Mouse (Mus musculus) MEL (cell line): Measurements from ENCODE around the gene Zfp280d. TPM values are rescaled to one million over a fixed set of nuclear protein-coding genes. Genes with fewer than 3 reads are reported as not detected.

Source experiments
- DNase-seq: peaks from one replicate; pipeline ENCODE4 v3.0.0; 2011; ENCODE audit warnings: low read depth, low spot score
- H3K27ac ChIP-seq: 2 replicates; pipeline ENCODE4 v1.5.1; 2012; ENCODE audit warnings: low read depth, mild to moderate bottlenecking, control low read depth, low read length, moderate library complexity; ENCODE audit not compliant: control insufficient read depth
- H3K27me3 ChIP-seq, 2 experiments: fragments of 150-350 bp in 1 of 2; sonication (generic) in 1 of 2; 2 replicates each; pipeline ENCODE4 v1.6.1; 2012; ENCODE audit warnings: low read length in 2 of 2, mild to moderate bottlenecking in 2 of 2, improper control_type of control experiment in 1 of 2, moderate library complexity in 1 of 2; ENCODE audit not compliant: insufficient read depth in 2 of 2, control insufficient read depth in 1 of 2
- H3K36me3 ChIP-seq, 2 experiments: 2 replicates each; pipeline ENCODE4 v1.6.1; 2012 to 2014; ENCODE audit warnings: low read length in 2 of 2, improper control_type of control experiment in 1 of 2, inconsistent platforms in 1 of 2, mild to moderate bottlenecking in 1 of 2; ENCODE audit not compliant: insufficient read depth in 2 of 2, control insufficient read depth in 1 of 2
- H3K4me1 ChIP-seq, 2 experiments: fragments of 150-350 bp in 1 of 2; sonication (generic) in 1 of 2; 2 replicates each; pipeline ENCODE4 v1.6.1; 2012; ENCODE audit warnings: low read length in 2 of 2, improper control_type of control experiment in 1 of 2, mild to moderate bottlenecking in 1 of 2; ENCODE audit not compliant: insufficient read depth in 2 of 2, control insufficient read depth in 1 of 2
- H3K4me3 ChIP-seq, 2 experiments: fragments of 150-350 bp in 1 of 2; sonication (generic) in 1 of 2; 2 replicates each; pipeline ENCODE4 v1.5.1; 2012; ENCODE audit warnings: low read depth in 2 of 2, low read length in 2 of 2, mild to moderate bottlenecking in 2 of 2, moderate library complexity in 2 of 2, control low read depth in 1 of 2, improper control_type of control experiment in 1 of 2; ENCODE audit not compliant: control insufficient read depth in 1 of 2, insufficient read depth in 1 of 2
- H3K79me2 ChIP-seq: 2 replicates; pipeline ENCODE4 v1.6.1; 2012; ENCODE audit warnings: mild to moderate bottlenecking, low read length, moderate library complexity; ENCODE audit not compliant: control insufficient read depth, poor library complexity, insufficient read depth
- H3K9ac ChIP-seq: 2 replicates; pipeline ENCODE4 v1.6.1; 2012; ENCODE audit warnings: low read depth, mild to moderate bottlenecking, control low read depth, low read length, moderate library complexity; ENCODE audit not compliant: control insufficient read depth, poor library complexity, severe bottlenecking
- H3K9me3 ChIP-seq: fragments of 150-350 bp; sonication (generic); replicated peaks from 2 replicates; pipeline ENCODE4 v1.6.1; 2012; ENCODE audit warnings: mild to moderate bottlenecking, low read length, improper control_type of control experiment, moderate library complexity; ENCODE audit not compliant: insufficient read depth
- BHLHE40 ChIP-seq: IDR thresholded peaks from 2 replicates; pipeline ENCODE4 v1.6.1; 2012; ENCODE audit warnings: low read depth, mild to moderate bottlenecking, inconsistent platforms, low read length, improper control_type of control experiment, borderline replicate concordance
- CHD1 ChIP-seq: IDR thresholded peaks from 2 replicates; pipeline ENCODE4 v1.6.1; 2012; ENCODE audit warnings: low read depth, mild to moderate bottlenecking, inconsistent platforms, low read length, improper control_type of control experiment
- EP300 ChIP-seq, 2 experiments: IDR thresholded peaks; 2 replicates each; pipeline ENCODE4 v1.6.1; 2011; ENCODE audit warnings: improper control_type of control experiment in 2 of 2, low read length in 2 of 2, low read depth in 1 of 2, mild to moderate bottlenecking in 1 of 2
- ETS1 ChIP-seq: IDR thresholded peaks from 2 replicates; pipeline ENCODE4 v1.6.1; 2012; ENCODE audit warnings: low read depth, mild to moderate bottlenecking, inconsistent platforms, low read length, improper control_type of control experiment, moderate library complexity
- GATA1 ChIP-seq: IDR thresholded peaks from 2 replicates; pipeline ENCODE4 v1.6.1; 2011; ENCODE audit warnings: low read depth, low read length, improper control_type of control experiment
- MAFK ChIP-seq: IDR thresholded peaks from 2 replicates; pipeline ENCODE4 v1.6.1; 2011; ENCODE audit warnings: low read depth, mild to moderate bottlenecking, low read length, improper control_type of control experiment, borderline replicate concordance
- MAX ChIP-seq: IDR thresholded peaks from 2 replicates; pipeline ENCODE4 v1.6.1; 2011; ENCODE audit warnings: low read length, improper control_type of control experiment
- MAZ ChIP-seq: IDR thresholded peaks from 2 replicates; pipeline ENCODE4 v1.6.1; 2012; ENCODE audit warnings: low read depth, mild to moderate bottlenecking, inconsistent platforms, low read length, improper control_type of control experiment
- MEF2A ChIP-seq: IDR thresholded peaks from 2 replicates; pipeline ENCODE4 v1.6.1; 2014; ENCODE audit warnings: low read depth, mild to moderate bottlenecking, inconsistent platforms, low read length, improper control_type of control experiment; ENCODE audit not compliant: poor library complexity, insufficient replicate concordance, severe bottlenecking; ENCODE audit errors: extremely low read depth
- MXI1 ChIP-seq: IDR thresholded peaks from 2 replicates; pipeline ENCODE4 v1.6.1; 2011; ENCODE audit warnings: mild to moderate bottlenecking, low read depth, low read length, improper control_type of control experiment
- MYC ChIP-seq: IDR thresholded peaks from 2 replicates; pipeline ENCODE4 v1.6.1; 2011; ENCODE audit warnings: low read depth, mild to moderate bottlenecking, low read length, improper control_type of control experiment, moderate library complexity
- POLR2A ChIP-seq, 2 experiments: IDR thresholded peaks; 2 replicates each; pipeline ENCODE4 v1.6.1; 2011 to 2012; ENCODE audit warnings: low read length in 2 of 2, mild to moderate bottlenecking in 2 of 2, control low read depth in 1 of 2, improper control_type of control experiment in 1 of 2, low read depth in 1 of 2, moderate library complexity in 1 of 2; ENCODE audit not compliant: control insufficient read depth in 1 of 2, insufficient read depth in 1 of 2, poor library complexity in 1 of 2
- RCOR1 ChIP-seq: IDR thresholded peaks from 2 replicates; pipeline ENCODE4 v1.6.1; 2012; ENCODE audit warnings: low read depth, mild to moderate bottlenecking, inconsistent platforms, low read length, improper control_type of control experiment
- SIN3A ChIP-seq: IDR thresholded peaks from 2 replicates; pipeline ENCODE4 v1.6.1; 2012; ENCODE audit warnings: low read length, improper control_type of control experiment, inconsistent platforms
- SMC3 ChIP-seq: IDR thresholded peaks from 2 replicates; pipeline ENCODE4 v1.6.1; 2011; ENCODE audit warnings: low read depth, low read length, improper control_type of control experiment
- TAL1 ChIP-seq: IDR thresholded peaks from 2 replicates; pipeline ENCODE4 v1.6.1; 2012; ENCODE audit warnings: mild to moderate bottlenecking, inconsistent platforms, low read length, moderate library complexity, mixed read lengths
- TCF12 ChIP-seq: IDR thresholded peaks from 2 replicates; pipeline ENCODE4 v1.6.1; 2014; ENCODE audit warnings: low read depth, mild to moderate bottlenecking, inconsistent platforms, low read length, improper control_type of control experiment, moderate library complexity
- UBTF ChIP-seq: IDR thresholded peaks from 2 replicates; pipeline ENCODE4 v1.6.1; 2012; ENCODE audit warnings: low read depth, mild to moderate bottlenecking, inconsistent platforms, low read length, improper control_type of control experiment, moderate library complexity, borderline replicate concordance; ENCODE audit not compliant: insufficient read depth
- ZC3H11A ChIP-seq: IDR thresholded peaks from 2 replicates; pipeline ENCODE4 v1.6.1; 2012; ENCODE audit warnings: low read depth, mild to moderate bottlenecking, inconsistent platforms, low read length, improper control_type of control experiment
- ZMIZ1 ChIP-seq: IDR thresholded peaks from 2 replicates; pipeline ENCODE4 v1.6.1; 2012; ENCODE audit warnings: low read depth, mild to moderate bottlenecking, inconsistent platforms, low read length, improper control_type of control experiment, moderate library complexity
- polyA plus RNA-seq, 2 experiments: library from polyadenylated mRNA; stranded (reverse) in 1 of 2; unstranded in 1 of 2; fragments of >175 nt in 1 of 2; fragments of >200 nt in 1 of 2; gene quantifications; 2 replicates each; pipeline versions ENCODE4 v1.2.1 to v1.2.4; 2012; ENCODE audit warnings: low replicate concordance in 2 of 2, low read depth in 1 of 2; ENCODE audit not compliant: insufficient read length in 2 of 2, insufficient read depth in 1 of 2, missing spikeins in 1 of 2
- total RNA-seq: library from RNA; depleted of rRNA; stranded (reverse); fragments of 300-350 nt; gene quantifications from 2 replicates; pipeline ENCODE4 v1.2.3, GENCODE M21; 2012

The Zfp280d gene
- total and polyA plus RNA-seq, 3 experiments = 16.2 to 592 (median 20.6) TPM

DNA sequence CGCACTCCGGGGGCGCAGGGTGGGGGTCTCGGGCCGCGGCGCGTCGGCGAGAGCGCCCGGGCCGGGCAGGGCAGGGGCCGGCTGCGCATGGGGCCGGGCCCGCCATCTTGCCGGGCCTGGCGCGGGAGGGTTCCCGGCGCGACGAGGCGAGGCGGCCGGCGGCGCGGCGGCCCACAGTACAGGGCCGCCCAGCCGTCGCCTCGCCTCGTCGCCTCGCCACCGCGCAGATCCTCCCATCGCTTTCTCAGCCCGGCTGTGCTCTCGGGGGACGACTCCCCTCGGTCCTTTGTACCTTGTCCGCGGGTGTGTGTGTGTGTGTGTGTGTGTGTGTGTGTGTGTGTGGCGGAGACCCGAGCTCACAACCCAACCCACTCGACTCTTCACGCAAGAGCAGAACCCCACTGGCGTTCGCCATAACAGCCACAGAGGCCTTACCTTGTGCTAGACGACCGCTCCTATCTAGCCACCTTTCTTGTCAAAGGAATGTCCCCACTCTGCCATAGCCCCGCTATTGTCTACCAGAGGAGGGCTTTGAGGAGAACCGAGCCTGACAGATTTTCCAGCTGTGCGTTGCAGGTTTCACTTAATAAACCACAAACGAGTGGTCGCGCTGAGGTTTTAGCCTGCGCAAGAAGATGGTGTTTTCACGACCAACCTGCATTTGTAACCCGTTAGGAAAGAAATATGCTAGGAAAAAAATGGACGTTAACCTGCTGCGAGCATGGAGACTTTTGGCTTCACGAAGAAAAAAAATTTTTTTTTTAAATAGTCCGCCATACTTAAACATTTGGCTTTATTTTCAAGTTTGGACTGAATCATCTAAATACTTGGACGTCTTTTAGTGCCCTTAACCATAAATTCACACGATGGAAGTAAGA is 680 bp downstream of the Zfp280d start:
- no peak for TF ChIP-seq RCOR1
- TF ChIP-seq MAFK = no peak
- TF ChIP-seq MXI1 = peak; percentile 29; the same call in 1 of the 2 replicates
- peak; percentile 70 for TF ChIP-seq CHD1
- TF ChIP-seq MEF2A = no peak
- no peak for TF ChIP-seq GATA1
- TF ChIP-seq TAL1 = no peak
- peak; percentile 3; the same call in 1 of the 2 replicates for TF ChIP-seq MAZ
- peak; percentile 34; the same call in 1 of the 2 replicates for TF ChIP-seq ZMIZ1
- TF ChIP-seq POLR2A (IDR thresholded peaks at IDR 0.05; ENCODE audit: control insufficient read depth in 1 of 2, insufficient read depth in 1 of 2, low read depth in 1 of 2, low read length in 2 of 2, poor library complexity in 1 of 2) = peak in 1 of 2 experiments; percentile 41; a peak in 2 of 4 replicates
- no peak for TF ChIP-seq SMC3
- TF ChIP-seq, all 39 proteins: peak for 5
- peak overlapping the region; percentile 72 to 80 for H3K4me3 ChIP-seq
- peak overlapping the region; percentile 57 for H3K27ac ChIP-seq
- no peaks in the 10 kb centered on the region for H3K9me3 ChIP-seq
- peak overlapping the region; percentile 83 for H3K9ac ChIP-seq
- H3K36me3 ChIP-seq = peaks cover 0 to 26% of the 10 kb centered on the region in 2 experiments; a peak in 2 of 4 replicates
- DNase-seq = peak; percentile 72
- no peaks in the 10 kb centered on the region for H3K27me3 ChIP-seq
- H3K79me2 ChIP-seq = peaks cover 38% of the 10 kb centered on the region
- H3K4me1 ChIP-seq = peaks cover 9 to 16% of the 10 kb centered on the region in 2 experiments

DNA sequence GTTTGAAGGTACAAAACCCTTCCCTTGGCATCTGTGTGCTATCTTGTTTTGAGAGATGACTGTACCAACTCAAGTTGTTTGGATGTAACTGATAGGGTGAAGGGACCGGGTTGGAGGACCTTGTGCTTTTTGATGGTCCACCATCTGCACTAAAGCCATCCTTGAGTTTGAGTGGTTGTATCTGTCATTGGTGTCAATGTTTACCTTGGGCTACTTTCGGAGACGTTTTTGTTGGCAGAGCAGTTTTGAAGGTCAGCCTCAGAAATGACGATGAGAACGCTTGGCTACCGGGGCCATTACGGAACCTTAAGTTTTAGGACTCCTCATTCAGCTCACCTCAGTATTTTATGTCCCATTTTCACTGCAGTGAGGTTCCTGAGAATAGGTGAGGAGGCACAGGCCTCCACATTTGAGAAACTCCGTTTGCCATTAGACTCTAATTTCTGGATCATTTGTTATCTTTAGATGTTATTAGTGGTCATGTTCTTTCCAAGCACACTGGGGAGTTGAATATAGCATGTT is 1.4 kb downstream of the Zfp280d start:
- H3K4me3 ChIP-seq = peak overlapping the region; percentile 72 to 80
- TF ChIP-seq EP300 (IDR thresholded peaks at IDR 0.05; ENCODE audit: low read depth in 1 of 2, low read length in 2 of 2) (peak in 1 of 2 experiments; percentile 39; a peak in 3 of 4 replicates), ZC3H11A (no peak), BHLHE40 (no peak), SIN3A (peak; percentile 42; the same call in 1 of the 2 replicates), CHD1 (0 out of 2 replicates have a peak, but pooled peaks have one; percentile 3), MYC (peak; percentile 36; the same call in 1 of the 2 replicates), TAL1 (peak; percentile 11; the same call in 1 of the 2 replicates), UBTF (no peak), TCF12 (peak; percentile 46; the same call in 1 of the 2 replicates), GATA1 (peak; percentile 39), ETS1 (peak; percentile 35; the same call in 1 of the 2 replicates), POLR2A (IDR thresholded peaks at IDR 0.05; ENCODE audit: control insufficient read depth in 1 of 2, insufficient read depth in 1 of 2, low read depth in 1 of 2, low read length in 2 of 2, poor library complexity in 1 of 2) (no peak), MAX (peak; percentile 36; the same call in 1 of the 2 replicates)
- TF ChIP-seq, all 39 proteins: peak for 9
- Histone ChIP-seq H3K27ac (peak overlapping the region; percentile 57), H3K27me3 (no peaks in the 10 kb centered on the region), H3K79me2 (peaks cover 42% of the 10 kb centered on the region), H3K36me3 (peaks cover 1 to 26% of the 10 kb centered on the region in 2 experiments), H3K4me1 (peaks cover 9 to 14% of the 10 kb centered on the region in 2 experiments), H3K9me3 (no peaks in the 10 kb centered on the region), H3K9ac (peak overlapping the region; percentile 83)
- DNase-seq = no peak
